Mouse (Mus musculus) frontal cortex, adult (tissue): Measurements from ENCODE around the gene Nav1.

Experiments used
- ATAC-seq: cut with Nextera tagmentation; 2 replicates; pipeline ENCODE4 v1.9.2; 2017; ENCODE audit warnings: mild to moderate bottlenecking, moderate library complexity, mixed read lengths; ENCODE audit not compliant: low TSS enrichment

Nav1 gene

GRCm38 (mm10) chr1:135550886-135551285 lies 56.2 kb downstream of the Nav1 start:
- ATAC-seq = no peak

- ATAC-seq = 0 out of 2 replicates have a peak, but pooled peaks have one; percentile 4
These were observed 58.3 kb downstream of the Nav1 start for GRCm38 (mm10) chr1:135548750-135549149.

- no peak for ATAC-seq
These were observed 61.0 kb downstream of the Nav1 start for GRCm38 (mm10) chr1:135546099-135546498.

GRCm38 (mm10) chr1:135544504-135545146 lies 62.5 kb downstream of the Nav1 start:
- ATAC-seq = peak; percentile 71

- ATAC-seq = no peak
These were observed 64.0 kb downstream of the Nav1 start for GRCm38 (mm10) chr1:135542841-135543810.

GRCm38 (mm10) chr1:135542080-135542479 lies 65.0 kb downstream of the Nav1 start:
- ATAC-seq = no peak

- ATAC-seq = peak; percentile 36
These were observed 66.8 kb downstream of the Nav1 start for GRCm38 (mm10) chr1:135540270-135540669.

GRCm38 (mm10) chr1:135538441-135539265 lies 68.4 kb downstream of the Nav1 start:
- no peak for ATAC-seq

GRCm38 (mm10) chr1:135536822-135537221 lies 70.3 kb downstream of the Nav1 start:
- ATAC-seq = no peak

- 0 out of 2 replicates have a peak, but pooled peaks have one; percentile 24 for ATAC-seq
These were observed 70.8 kb downstream of the Nav1 start for GRCm38 (mm10) chr1:135536326-135536725.

- ATAC-seq = no peak
These were observed 71.8 kb downstream of the Nav1 start for GRCm38 (mm10) chr1:135535256-135535655.

GRCm38 (mm10) chr1:135534782-135535181 lies 72.3 kb downstream of the Nav1 start:
- ATAC-seq = no peak

GRCm38 (mm10) chr1:135534070-135534469 lies 73.0 kb downstream of the Nav1 start:
- ATAC-seq = no peak

- ATAC-seq = no peak
These were observed 74.7 kb downstream of the Nav1 start for GRCm38 (mm10) chr1:135532383-135532782.

- ATAC-seq = no peak
These were observed 75.1 kb downstream of the Nav1 start for GRCm38 (mm10) chr1:135531981-135532380.

GRCm38 (mm10) chr1:135531081-135531480 lies 76.0 kb downstream of the Nav1 start:
- ATAC-seq = no peak

- ATAC-seq = peak; percentile 38; the same call in 1 of the 2 replicates
These were observed 82.6 kb downstream of the Nav1 start for GRCm38 (mm10) chr1:135524518-135524860.

- peak; percentile 60 for ATAC-seq
These were observed 83.1 kb downstream of the Nav1 start for GRCm38 (mm10) chr1:135523780-135524517.

- ATAC-seq = 0 out of 2 replicates have a peak, but pooled peaks have one; percentile 11
These were observed 83.8 kb downstream of the Nav1 start for GRCm38 (mm10) chr1:135523344-135523743.

GRCm38 (mm10) chr1:135520550-135521168 lies 86.4 kb downstream of the Nav1 start:
- no peak for ATAC-seq

GRCm38 (mm10) chr1:135518661-135519060 lies 88.4 kb downstream of the Nav1 start:
- ATAC-seq = peak; percentile 52
